Mouse (Mus musculus): ENCODE data around the gene Nutf2.
"Not testable (repeated sequence)": the region's sequence is repeated elsewhere in the genome, so short reads cannot be mapped to it uniquely, and the experiment has no call there.

Nutf2 gene

DNA sequence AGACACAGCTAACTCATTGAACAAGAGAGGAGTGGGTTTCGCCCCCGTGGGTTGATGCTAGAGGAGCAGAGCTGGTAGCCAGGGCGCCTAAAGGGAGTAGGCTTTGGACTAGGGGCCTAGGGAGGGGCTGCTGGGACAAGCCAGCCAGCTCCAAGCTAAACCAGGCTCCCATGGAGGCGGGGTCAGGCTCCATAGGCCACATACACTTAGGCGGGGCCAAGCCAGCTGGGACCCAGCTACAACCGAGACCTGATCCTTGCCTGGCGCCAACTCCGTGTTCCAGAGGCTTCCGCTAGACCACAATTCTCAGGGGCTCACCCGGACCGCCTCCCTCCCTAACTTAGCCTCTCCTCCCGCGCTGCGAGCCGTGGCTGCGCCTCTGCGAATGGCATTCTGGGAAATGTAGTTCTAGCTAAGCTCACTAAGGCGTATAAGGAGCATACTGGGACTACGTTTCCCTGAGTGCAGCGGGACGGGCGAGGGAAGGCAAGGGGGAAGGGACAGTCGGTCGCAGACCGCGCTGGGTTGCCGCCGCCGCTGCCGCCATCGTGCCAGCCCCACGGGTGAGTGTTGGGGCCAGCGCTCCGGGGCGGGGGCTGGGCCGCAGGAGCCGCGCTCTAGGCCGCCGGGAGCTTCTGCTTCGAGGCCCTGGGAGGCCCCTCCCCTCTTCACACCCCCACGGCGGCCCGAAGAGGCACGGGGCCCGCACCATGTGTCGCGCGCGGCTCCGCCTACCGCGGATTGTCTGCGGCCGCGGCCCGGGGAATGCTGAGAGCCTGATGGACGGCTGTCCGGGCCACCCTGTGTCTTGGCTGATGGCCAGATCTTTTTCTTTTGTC, at the start of gene Nutf2:
Nutf2 (plus strand) TSS at position 438 of the 839 bp plus-strand sequence.
- peak; percentile 75 to 87 for DNase-seq (ENCODE audit: low spot score in 2 of 2)

DNA sequence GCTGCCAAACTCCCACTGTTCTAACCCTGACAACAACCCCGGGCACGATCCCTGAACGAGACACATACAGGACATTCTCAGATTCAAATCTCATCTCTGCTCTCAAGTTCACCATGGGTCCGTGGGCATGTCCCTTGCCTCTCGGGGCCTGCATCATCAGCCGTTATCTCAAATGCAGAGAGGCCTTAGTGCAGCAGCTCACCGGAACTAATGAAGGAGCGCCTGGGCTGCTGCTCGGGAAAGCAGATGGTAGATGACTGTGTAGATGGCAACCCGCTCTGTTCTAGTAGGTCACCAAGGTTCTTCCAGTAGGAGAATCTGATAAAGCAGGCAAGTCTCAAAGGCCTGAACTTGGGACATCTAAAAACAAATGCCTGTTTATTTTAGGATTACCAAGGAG, 49.3 kb upstream of the Nutf2 start:
- no peak for DNase-seq (ENCODE audit: low spot score in 2 of 2)

DNA sequence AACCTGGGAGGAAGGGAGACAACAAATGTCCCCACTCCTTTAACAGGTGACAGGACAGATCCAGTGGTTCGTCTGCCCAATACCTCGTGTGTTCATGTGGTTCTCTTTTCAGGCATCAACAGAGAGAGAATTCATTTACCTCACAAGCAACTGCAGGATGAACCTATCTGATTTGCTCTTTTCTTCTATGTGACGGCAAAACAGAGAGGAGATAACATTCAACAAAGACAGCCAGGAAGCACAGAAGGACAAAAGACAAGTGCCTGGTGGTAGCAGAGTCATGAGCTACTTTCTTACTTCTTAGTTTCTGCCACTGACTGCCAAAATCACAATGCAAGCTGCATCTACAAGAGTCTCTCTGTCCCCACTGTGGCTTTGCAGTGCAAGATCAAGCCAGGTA, 48.8 kb upstream of the Nutf2 start:
- DNase-seq (ENCODE audit: low spot score in 2 of 2), result no peak

DNA sequence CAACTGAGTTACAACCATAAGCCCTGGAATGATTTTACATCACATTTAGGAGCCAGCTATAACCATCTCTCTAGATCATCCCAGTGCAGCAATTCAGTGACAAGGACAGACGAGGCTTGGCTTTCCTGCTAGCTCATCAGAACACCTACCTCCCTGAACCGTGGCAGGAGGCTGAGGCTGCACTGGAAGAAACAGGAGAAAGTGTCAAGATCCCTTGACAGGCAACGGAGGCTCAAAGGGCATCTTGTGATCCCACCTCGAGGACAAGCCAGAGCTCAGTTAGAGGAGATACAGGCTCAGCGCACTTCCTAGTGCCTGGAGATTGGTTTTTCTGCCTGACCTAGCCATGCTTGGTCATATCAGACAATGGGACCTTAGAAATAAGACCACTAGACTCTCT, 47.9 kb upstream of the Nutf2 start:
- DNase-seq (ENCODE audit: low spot score in 2 of 2), result no peak

DNA sequence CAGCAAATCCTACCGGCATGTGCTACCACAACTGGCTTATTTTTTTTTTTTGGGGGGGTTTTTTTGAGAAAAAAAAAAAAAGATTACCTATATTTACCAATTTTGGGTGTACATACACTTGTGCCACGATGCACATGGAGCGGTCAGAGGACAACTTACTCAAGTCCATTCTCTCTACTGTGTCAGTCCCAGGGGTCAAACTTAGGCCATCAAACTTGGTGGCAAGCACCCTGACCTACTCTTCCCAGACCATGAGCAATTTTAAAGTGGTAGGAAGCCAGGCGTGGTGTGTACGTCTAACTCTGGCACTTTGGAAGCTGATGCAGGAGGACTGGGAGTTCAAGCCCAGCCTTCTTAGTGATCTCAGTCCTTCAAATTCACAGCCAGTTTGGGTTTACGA, 47.1 kb upstream of the Nutf2 start:
- DNase-seq (ENCODE audit: low spot score in 2 of 2), result no peak

DNA sequence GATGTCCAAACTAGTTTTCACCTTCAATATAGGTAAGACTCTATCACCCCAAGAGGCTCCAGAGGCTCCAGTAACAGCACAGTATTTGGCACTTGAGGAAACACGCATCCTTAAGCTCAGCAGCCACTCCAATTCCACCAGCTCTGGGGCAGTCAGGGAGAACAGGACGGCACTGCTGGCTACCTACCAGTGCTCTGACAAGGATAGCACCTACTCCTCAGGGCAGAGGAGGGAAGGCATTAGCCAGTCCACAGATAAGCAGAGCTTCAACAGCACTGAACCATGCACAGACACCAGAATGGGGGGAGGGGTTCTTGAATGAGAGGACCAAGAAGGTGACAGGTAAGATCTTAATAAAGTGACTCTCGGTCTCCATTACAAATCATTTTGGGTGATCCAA, 40.7 kb upstream of the Nutf2 start:
- no peak for DNase-seq (ENCODE audit: low spot score in 2 of 2)

DNA sequence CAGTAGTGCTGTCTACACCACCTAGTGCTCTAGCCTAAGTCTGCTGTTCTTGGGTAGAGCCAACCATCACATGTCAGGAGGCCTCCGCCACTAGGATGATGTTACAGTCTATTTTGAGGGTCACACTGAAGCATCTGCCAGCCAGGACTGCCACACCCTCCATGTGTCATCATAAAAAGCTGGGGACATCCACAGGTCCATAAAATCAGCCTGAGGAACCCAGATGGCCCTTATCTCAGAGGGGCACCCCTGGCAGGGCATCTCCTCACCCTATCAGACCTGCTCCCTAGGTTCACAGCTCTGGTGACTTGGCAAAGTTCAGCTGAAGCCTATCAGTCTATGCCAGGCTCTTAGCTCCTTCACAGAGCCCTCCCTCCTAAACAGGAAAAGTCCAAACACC, 39.5 kb upstream of the Nutf2 start:
- DNase-seq (ENCODE audit: low spot score in 2 of 2), result no peak

DNA sequence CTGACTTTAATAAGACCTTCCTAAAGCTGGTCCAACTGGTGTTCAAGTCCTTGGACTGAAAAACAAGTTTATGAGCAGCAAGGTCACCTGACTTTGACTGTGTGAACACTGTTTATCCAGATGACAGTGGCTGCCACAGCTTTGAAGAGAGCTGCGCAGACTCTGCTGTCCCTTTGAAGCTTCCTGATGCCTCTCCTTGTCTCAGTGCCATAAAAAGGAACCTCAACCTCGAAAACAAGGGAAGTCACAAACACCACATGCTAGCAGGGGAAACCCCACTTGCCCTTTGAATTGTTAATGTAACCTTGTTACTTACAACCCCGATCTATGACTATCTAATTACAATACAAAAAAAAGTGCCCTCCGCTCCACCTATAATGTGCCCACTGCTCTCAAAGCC, 34.9 kb upstream of the Nutf2 start:
- no peak for DNase-seq (ENCODE audit: low spot score in 2 of 2)

DNA sequence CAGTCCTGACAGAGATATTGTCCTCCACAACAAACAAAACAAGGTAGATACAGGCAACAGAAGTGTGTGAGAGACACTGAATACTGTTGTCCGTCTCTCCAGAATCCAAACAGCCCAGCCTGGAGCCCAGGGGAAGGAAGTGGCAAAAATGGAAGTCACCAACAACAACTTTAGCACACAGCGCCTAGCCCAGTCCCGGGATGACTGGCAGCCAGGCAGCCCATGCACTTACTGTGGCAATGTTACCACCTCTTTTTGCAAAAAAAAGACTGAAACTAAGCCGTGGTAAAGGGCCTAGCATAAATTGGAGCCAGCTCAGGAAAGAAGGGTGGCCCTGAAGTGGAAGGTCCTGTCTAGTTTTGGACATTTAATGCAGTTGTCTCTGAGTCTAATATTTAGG, 34.0 kb upstream of the Nutf2 start:
- DNase-seq (ENCODE audit: low spot score in 2 of 2), result no peak

DNA sequence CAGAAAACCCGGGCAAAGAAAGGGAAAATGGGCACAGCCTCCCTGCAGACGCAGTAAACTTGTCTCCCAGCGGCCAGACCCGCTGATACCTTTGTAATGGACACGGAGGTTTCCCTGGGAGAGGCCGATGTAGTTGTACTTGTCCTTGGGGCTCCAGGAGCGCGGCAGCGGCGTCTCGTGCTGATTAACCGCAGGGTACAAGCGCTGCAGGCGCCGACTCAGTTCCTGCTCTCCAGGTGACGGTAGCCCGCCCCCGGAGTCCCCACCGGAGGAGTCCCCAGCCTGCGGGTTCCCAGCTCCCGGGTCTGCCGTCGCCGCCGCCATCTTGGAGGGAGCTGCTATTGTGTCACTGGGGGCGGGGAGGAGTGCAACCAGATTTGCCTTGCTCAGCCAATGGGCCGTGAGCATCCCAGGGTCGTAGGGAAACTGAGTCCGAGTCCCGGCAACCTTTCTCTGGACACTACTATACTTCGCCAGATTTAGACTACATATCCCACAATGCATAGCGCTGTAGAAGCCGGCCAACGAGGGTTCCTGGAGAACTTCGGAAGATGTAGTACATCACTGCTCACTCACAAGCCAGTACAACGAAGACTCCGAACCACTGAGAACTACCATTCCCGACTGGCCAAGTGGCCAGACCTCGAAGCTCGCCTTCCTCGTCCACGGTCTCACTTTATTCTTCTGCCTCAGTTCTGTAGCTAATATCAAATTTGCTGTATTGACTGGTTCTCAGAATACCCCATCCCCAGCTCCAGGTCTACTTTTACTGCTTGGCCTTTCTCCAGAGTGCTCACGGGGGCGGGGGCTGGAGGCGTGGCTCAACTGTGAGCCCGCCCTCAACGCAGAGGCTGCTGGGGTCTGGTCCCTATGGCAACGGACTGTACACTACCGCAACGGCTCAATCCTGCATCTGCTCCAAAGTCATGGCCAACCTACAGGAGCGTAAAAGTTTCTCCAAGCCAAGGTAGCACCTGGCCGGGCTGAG, 33.2 kb upstream of the Nutf2 start, which contains the start of the genes Ranbp10 and Tsnaxip1:
Ranbp10 (minus strand) TSS at position 490 of the 988 bp plus-strand sequence.
Tsnaxip1 (plus strand) TSS at position 871 of the 988 bp plus-strand sequence.
- peak; percentile 83 to 92 for DNase-seq (ENCODE audit: low spot score in 2 of 2)

DNA sequence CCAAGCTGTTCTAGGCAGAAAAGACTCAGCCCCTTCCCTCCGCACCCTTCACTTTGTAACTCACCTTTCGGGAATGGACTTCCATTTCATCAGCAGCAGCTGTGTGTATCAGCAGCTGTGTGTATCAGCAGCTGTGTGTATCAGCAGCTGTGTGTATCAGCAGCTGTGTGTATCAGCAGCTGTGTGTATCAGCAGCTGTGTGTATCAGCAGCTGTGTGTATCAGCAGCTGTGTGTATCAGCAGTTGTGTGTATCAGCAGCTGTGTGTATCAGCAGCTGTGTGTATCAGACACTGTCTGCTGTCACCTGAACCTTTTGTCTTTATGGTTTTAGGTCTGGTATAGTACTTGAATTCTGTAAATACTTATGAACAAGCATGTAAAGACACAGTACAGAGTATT, 26.6 kb upstream of the Nutf2 start:
- not testable (repeated sequence) for DNase-seq (ENCODE audit: low spot score in 2 of 2)

DNA sequence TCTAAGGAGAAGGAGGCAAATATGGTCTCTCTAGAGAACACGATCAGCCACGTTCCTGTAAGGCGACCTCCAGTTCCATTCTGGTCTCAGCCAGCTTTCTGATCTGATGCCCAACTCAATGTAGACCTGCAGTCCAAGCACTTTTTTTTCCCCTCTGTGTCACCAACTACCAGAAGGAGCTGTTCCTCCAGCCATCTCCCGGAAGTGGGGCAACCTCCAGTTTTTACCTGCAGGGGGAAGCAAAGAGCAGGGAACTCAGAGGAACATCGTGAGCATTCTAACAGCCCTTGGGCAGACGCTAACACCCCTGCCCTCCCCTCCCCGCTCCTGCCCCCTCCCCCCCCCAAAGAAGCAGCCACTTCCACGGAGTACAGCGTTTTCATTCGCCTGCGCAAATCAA, 25.1 kb upstream of the Nutf2 start:
- DNase-seq (ENCODE audit: low spot score in 2 of 2), result peak in 1 of 2 experiments; percentile 52

DNA sequence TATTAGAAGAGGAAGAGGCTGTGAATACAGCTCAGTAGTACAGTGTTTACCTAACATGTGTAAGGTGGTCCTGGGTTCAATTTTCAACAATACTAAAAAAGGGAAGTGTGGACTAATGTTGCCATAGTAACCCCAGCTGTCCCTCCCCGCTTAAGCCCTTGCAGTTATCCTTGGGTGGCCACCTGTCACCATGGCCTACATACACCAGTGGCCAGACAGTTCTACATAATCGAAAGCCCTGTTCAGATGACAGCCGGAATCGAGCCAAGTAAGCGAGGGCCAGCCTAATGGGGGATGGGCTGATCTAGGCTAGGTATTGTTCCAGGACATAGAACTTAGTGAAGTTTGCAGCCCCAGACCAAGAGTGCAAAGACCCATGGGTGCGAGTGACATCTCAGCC, 23.4 kb upstream of the Nutf2 start:
- DNase-seq (ENCODE audit: low spot score in 2 of 2), result no peak

DNA sequence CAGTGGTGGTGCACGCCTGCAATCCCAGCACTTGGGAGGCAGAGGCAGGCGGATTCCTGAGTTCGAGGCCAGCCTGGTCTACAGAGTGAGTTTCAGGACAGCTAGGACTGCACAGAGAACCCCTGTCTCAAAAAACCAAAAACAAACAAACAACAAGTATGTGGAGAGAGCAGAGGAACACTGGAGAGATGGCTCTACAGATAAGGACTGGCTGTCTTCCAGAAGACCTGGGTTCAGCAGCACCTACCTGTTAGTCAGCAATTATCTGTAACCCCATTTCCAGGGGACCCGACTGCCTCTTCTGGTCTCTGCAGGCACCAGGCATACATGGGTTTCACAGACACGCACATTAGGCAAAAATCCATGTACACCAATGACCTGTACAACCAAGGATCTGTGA, 21.2 kb upstream of the Nutf2 start:
- DNase-seq (ENCODE audit: low spot score in 2 of 2), result no peak

DNA sequence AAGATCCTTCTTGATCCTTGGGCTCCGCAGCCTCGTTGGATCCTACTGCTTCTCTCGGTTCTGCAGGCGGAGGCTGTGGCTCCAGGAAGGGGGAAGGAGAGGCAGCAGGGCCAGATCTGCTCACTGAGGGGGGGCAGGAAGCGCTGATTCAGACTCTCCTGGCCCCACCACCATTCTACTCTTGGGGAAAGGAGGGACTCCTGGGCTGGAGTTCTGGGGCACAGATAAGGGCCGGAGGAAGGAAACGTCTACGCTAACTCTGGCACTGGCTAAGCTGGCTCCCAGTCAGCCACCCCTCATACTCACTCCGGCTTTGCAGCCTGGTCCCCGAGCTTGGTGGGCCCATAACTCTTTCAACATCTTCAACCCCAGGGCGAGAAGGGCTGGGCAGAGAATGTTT, 13.7 kb upstream of the Nutf2 start:
- DNase-seq (ENCODE audit: low spot score in 2 of 2), result no peak

DNA sequence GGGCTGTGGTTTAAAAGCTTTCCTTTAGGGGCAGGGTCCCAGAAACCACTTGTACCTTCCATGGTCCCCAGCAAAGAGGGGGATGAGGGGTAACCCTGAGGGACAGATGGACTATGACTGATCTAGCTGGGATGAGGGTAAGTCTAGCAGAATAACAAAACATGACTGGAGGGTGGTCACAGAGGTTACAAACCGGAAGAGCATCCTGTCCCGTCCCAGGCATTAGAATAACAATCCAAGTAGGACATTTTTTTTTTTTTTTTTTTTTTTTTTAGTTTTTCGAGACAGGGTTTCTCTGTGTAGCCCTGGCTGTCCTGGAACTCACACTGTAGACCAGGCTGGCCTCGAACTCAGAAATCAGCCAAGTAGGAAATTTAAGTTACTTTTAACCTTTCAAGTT, 10.4 kb upstream of the Nutf2 start:
- no peak for DNase-seq (ENCODE audit: low spot score in 2 of 2)

DNA sequence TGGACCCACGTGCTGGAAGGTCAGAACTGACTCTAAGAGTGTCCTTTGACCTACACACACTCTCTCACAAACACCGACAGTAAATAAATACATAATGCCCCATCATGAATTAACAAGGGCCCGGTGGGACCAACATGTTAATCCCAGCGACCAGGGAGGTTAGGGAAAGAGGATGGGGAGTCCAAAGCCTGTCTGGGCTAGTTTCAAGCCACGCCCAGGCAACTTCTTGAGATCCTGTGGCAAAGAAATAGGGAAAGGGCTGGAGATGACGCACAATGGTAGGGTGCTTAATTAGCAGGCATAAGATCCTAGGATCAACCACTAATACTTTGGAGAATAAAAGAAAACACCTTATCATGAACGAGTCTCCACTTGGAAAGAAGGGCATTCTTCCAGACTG, 9.8 kb upstream of the Nutf2 start:
- DNase-seq (ENCODE audit: low spot score in 2 of 2), result no peak

DNA sequence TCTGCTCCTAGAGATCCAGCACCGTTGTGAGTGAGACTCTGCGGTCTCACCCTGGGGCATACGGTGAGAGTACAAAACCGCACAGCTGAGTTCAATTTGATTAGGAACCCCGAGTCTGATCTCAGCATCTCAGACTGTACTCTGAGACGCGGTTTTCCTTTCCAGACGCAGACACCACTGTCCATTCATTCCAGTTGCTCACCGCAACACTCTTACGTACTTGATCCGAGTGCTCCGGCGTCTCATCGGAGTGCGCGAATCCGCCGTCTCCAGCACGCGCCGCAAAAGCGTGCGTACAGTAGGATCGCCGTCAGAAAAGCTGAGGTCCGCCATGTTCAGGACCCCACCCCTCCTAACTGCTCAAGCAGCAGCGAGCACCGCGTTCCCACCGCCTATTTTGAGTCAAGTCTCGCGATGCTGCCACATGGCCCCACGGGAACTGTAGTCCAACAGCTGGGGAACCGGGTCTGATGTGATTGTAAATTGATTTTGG, 8.7 kb upstream of the Nutf2 start:
- DNase-seq (ENCODE audit: low spot score in 2 of 2), result peak; percentile 83 to 90

DNA sequence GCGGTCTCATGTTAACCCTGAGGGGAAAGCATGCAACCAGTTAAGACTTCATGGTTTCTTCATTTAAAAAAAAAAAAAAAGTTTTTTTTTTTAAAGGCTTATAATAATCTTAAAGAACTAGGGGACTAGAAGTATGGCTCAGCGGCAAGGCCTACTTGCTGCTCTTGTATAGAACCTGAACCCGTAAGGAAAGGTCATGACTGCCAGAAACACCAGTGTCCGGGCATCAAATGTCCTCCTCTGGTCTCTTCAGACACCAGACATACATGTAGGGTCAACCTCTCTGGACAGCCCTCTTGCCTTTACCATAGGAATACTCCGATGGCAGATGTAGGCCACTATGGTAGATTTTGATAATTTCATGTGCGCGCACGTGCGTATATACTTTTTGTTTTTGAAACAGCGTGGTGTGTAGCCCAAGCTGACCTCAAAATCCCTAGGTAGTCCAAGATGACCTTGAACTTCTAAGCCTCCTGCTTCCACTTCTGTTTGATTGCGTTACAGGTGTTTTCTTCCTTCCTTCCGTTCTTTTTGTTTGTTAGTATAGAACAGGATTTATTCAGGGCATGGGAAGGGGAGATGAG, 8.1 kb upstream of the Nutf2 start:
- DNase-seq (ENCODE audit: low spot score in 2 of 2), result no peak

DNA sequence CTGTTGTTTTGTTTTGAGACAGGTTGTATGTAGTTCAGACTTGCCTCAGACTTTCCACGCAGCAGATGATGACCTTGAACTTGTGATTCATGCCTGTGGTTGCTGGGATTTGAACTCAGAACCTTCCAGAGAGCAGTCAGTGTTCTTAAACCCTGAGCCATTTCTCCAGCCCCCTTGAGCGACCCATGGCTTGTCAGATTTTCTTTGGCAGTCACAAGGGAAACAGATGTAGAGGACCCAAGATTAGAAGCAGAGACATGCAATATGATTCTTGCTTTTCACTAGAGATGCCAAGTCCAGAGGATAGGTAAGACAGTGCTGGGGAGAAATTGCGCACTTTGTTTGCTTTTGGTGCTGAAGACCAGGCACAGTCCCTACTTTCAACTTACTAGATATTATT, 7.2 kb upstream of the Nutf2 start, which contains the start of gene Cenpt:
Cenpt (minus strand) TSS at position 101 of the 400 bp plus-strand sequence.
- DNase-seq (ENCODE audit: low spot score in 2 of 2), result no peak

DNA sequence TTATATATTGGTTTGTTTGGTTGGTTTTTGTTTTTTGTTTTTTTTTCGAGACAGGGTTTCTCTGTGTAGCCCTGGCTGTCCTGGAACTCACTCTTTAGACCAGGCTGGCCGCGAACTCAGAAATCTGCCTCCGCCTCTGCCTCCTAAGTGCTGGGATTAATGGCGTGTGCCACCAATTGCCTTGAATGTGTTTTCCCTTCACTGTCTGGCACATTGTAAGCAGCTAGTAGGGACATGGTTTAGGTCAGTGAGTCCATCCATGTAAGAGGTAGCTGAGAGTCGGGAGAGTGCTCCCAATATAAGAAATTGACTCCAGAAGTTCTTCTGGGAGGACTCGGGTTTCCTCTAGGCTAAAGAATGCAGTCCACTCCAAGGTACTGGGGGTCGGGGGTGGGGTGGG, 6.1 kb upstream of the Nutf2 start:
- DNase-seq (ENCODE audit: low spot score in 2 of 2), result no peak

DNA sequence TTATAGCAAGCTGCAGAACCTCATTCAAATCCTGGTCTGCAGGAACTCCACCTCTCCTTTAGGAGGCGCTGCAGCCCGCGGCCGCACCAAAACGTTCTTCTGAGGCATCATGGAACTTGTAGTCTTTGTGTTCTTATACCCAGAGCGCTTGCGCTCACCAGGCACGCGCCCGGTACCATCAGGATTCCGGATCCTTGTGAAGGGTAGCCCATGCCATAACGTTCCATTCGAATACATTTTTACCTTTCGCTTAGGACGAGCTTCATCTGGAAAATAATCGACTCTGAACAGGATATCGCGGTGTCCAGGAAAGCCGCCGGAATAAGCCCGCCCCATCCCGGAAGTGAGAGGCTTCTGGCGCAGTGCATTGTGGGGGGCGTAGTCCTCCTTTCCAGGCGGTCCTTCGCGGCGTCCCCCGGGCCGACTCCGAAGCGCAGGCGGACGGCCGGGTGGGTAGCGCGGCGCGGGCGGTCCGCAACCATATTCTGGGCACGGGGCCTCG, 5.6 kb upstream of the Nutf2 start, which contains the start of gene Thap11:
Thap11 (plus strand) TSS at position 418 of the 502 bp plus-strand sequence.
- DNase-seq (ENCODE audit: low spot score in 2 of 2), result peak; percentile 77 to 89

All from cerebellum, postnatal 4 days (tissue).